Mouse (Mus musculus) midbrain, postnatal 0 days (tissue): ENCODE data around the gene Ccdc134. TPM values are rescaled to one million over a fixed set of nuclear protein-coding genes. Genes with fewer than 3 reads are reported as not detected.
A peak's percentile ranks its signal among the peaks of the same experiment; 100 is the strongest.

Experiments used
- ATAC-seq: fragments of 200-750 bp; cut with Nextera tagmentation; 2 replicates; pipeline ENCODE4 v1.8.0; 2017; ENCODE audit warnings: moderate number of reproducible peaks, mild to moderate bottlenecking, moderate TSS enrichment, moderate library complexity; ENCODE audit not compliant: low FRiP score
- DNase-seq: peaks from one replicate; pipeline ENCODE4 v3.0.0-alpha.2; 2015; ENCODE audit warnings: low spot score
- H3K27ac ChIP-seq: fragments of 300-500 bp; sonication (generic); 2 replicates; pipeline ENCODE4 v1.5.1; 2014; ENCODE audit warnings: low read depth, mild to moderate bottlenecking, low read length, mixed read lengths
- H3K27me3 ChIP-seq: fragments of 300-500 bp; sonication (generic); 2 replicates; pipeline ENCODE4 v1.6.1; 2014; ENCODE audit warnings: low read length, control low read depth, mixed read lengths; ENCODE audit not compliant: insufficient read depth
- H3K36me3 ChIP-seq: fragments of 300-500 bp; sonication (generic); 2 replicates; pipeline ENCODE4 v1.6.1; 2014; ENCODE audit warnings: low read length, control low read depth, mixed read lengths; ENCODE audit not compliant: insufficient read depth
- H3K4me1 ChIP-seq: fragments of 300-500 bp; sonication (generic); 2 replicates; pipeline ENCODE4 v1.6.1; 2014; ENCODE audit warnings: mild to moderate bottlenecking, control low read depth, antibody characterized with exemption, low read length, mixed read lengths; ENCODE audit not compliant: insufficient read depth
- H3K4me2 ChIP-seq: fragments of 300-500 bp; sonication (generic); 2 replicates; pipeline ENCODE4 v1.6.1; 2014; ENCODE audit warnings: low read depth, mild to moderate bottlenecking, low read length, mixed read lengths; ENCODE audit not compliant: poor library complexity, severe bottlenecking
- H3K4me3 ChIP-seq: fragments of 300-500 bp; sonication (generic); 2 replicates; pipeline ENCODE4 v1.5.1; 2014; ENCODE audit warnings: low read depth, mild to moderate bottlenecking, low read length, moderate library complexity
- H3K9ac ChIP-seq: fragments of 300-500 bp; sonication (generic); replicated peaks from 2 replicates; pipeline ENCODE4 v1.6.1; 2014; ENCODE audit warnings: mild to moderate bottlenecking, low read length, moderate library complexity, mixed read lengths; ENCODE audit not compliant: poor library complexity, severe bottlenecking
- H3K9me3 ChIP-seq: fragments of 300-500 bp; sonication (generic); 2 replicates; pipeline ENCODE4 v1.6.1; 2016; ENCODE audit warnings: low read length, control low read depth
- CTCF ChIP-seq: IDR thresholded peaks from 2 replicates; pipeline ENCODE4 v1.5.1; 2016; ENCODE audit warnings: antibody characterized with exemption, mild to moderate bottlenecking
- WGBS: fragments of 180-500 bp; shearing (Covaris S2); extraction: QIAGEN DNeasy Blood & Tissue Kit; methylation state at CpG from one replicate; pipeline ENCODE4 v1.1.7; 2014; 5-methylcytosine and 5-hydroxymethylcytosine counted together
- polyA plus RNA-seq: library from polyadenylated mRNA; unstranded; fragments of >200 nt; fragmentation: Nextera tagmentation; extraction: Ambion mirVana; gene quantifications from 2 replicates; pipeline ENCODE4 v1.2.1, GENCODE M21; 2015
- total RNA-seq: library from RNA; depleted of rRNA; stranded (reverse); fragments of >200 nt; gene quantifications from 2 replicates; pipeline ENCODE4 v1.2.3, GENCODE M21; 2014; rRNA removed

The Ccdc134 gene
- total and polyA plus RNA-seq, 2 experiments from 2014 or later, result 6.9 to 8.7 TPM

- Histone ChIP-seq H3K36me3 (peaks cover 68% of the 10 kb centered on the region), H3K9me3 (no peaks in the 10 kb centered on the region), H3K27me3 (no peaks in the 10 kb centered on the region), H3K9ac (no peak overlapping the region), H3K4me3 (no peak overlapping the region), H3K4me1 (no peaks in the 10 kb centered on the region), H3K27ac (no peak overlapping the region), H3K4me2 (no peak overlapping the region)
- peak; percentile 28; the same call in 1 of the 2 replicates for TF ChIP-seq CTCF
- no peak for ATAC-seq
- WGBS, result 87% methylated on average over 4 of the region's 4 CpGs
- no peak for DNase-seq
Observed at GRCm38 (mm10) chr15:82187401-82187800, 59.7 kb downstream of the Ccdc134 start.

GRCm38 (mm10) chr15:82187924-82188323, 60.2 kb downstream of the Ccdc134 start:
- no peak for TF ChIP-seq CTCF
- Histone ChIP-seq H3K4me1 (no peaks in the 10 kb centered on the region), H3K9me3 (no peaks in the 10 kb centered on the region), H3K27ac (no peak overlapping the region), H3K4me2 (no peak overlapping the region), H3K9ac (no peak overlapping the region), H3K27me3 (no peaks in the 10 kb centered on the region), H3K36me3 (peaks cover 70% of the 10 kb centered on the region), H3K4me3 (no peak overlapping the region)
- no peak for DNase-seq
- WGBS, result 92% methylated on average over 1 of the region's 1 CpGs
- ATAC-seq, result no peak

- Histone ChIP-seq H3K4me2 (no peak overlapping the region), H3K27me3 (no peaks in the 10 kb centered on the region), H3K36me3 (peaks cover 70% of the 10 kb centered on the region), H3K4me3 (no peak overlapping the region), H3K9me3 (no peaks in the 10 kb centered on the region), H3K9ac (no peak overlapping the region), H3K27ac (no peak overlapping the region), H3K4me1 (no peaks in the 10 kb centered on the region)
- WGBS, result 90% methylated on average over 10 of the region's 10 CpGs
- TF ChIP-seq CTCF, result peak; percentile 67
- DNase-seq (peak; percentile 50), ATAC-seq (no peak)
Observed at GRCm38 (mm10) chr15:82188481-82189240, 60.9 kb downstream of the Ccdc134 start.

Other genes with a start within 250 kb of the Ccdc134 start
- 46.5 and 49.5 TPM in 2 replicates for gene Polr3h, start 201.7 kb upstream of the Ccdc134 start, total RNA-seq
- 77.0 and 80.3 TPM in 2 replicates for gene Polr3h, start 201.7 kb upstream of the Ccdc134 start, polyA plus RNA-seq
- 172 and 196 TPM in 2 replicates for gene Csdc2, start 191.2 kb upstream of the Ccdc134 start, total RNA-seq
- gene Csdc2, start 191.2 kb upstream of the Ccdc134 start, polyA plus RNA-seq, result 323 and 327 TPM in 2 replicates
- 157 and 172 TPM in 2 replicates for gene Pmm1, start 167.0 kb upstream of the Ccdc134 start, total RNA-seq
- 122 and 134 TPM in 2 replicates for gene Pmm1, start 167.0 kb upstream of the Ccdc134 start, polyA plus RNA-seq
- gene 1700029P11Rik, start 147.4 kb upstream of the Ccdc134 start, total RNA-seq, result not detected in 2 replicates
- gene 1700029P11Rik, start 147.4 kb upstream of the Ccdc134 start, polyA plus RNA-seq, result not detected in 2 replicates
- gene Xrcc6, start 140.1 kb upstream of the Ccdc134 start, total RNA-seq, result 25.6 and 28.3 TPM in 2 replicates
- 23.2 and 28.2 TPM in 2 replicates for gene Xrcc6, start 140.1 kb upstream of the Ccdc134 start, polyA plus RNA-seq
- gene Desi1, start 94.1 kb upstream of the Ccdc134 start, total RNA-seq, result 26.9 and 31.2 TPM in 2 replicates
- 43.9 and 45.7 TPM in 2 replicates for gene Desi1, start 94.1 kb upstream of the Ccdc134 start, polyA plus RNA-seq
- 174 and 179 TPM in 2 replicates for gene Snu13, start 80.3 kb upstream of the Ccdc134 start, total RNA-seq
- gene Snu13, start 80.3 kb upstream of the Ccdc134 start, polyA plus RNA-seq, result 242 and 274 TPM in 2 replicates
- 0.05 TPM in 1 of 2 replicates, not detected in the other for gene 4930407I10Rik, start 68.8 kb upstream of the Ccdc134 start, total RNA-seq
- not detected in 2 replicates for gene 4930407I10Rik, start 68.8 kb upstream of the Ccdc134 start, polyA plus RNA-seq
- not detected in 2 replicates for gene Mei1, start 57.9 kb upstream of the Ccdc134 start, total RNA-seq
- 0.12 and 0.16 TPM in 2 replicates for gene Mei1, start 57.9 kb upstream of the Ccdc134 start, polyA plus RNA-seq
- 204 and 245 TPM in 2 replicates for gene Srebf2, start 19.3 kb downstream of the Ccdc134 start, total RNA-seq
- gene Srebf2, start 19.3 kb downstream of the Ccdc134 start, polyA plus RNA-seq, result 141 and 150 TPM in 2 replicates
- gene Shisa8, start 84.9 kb downstream of the Ccdc134 start, total RNA-seq, result 6.5 and 7.6 TPM in 2 replicates
- gene Shisa8, start 84.9 kb downstream of the Ccdc134 start, polyA plus RNA-seq, result 1.6 and 2.2 TPM in 2 replicates
- 0.94 and 2.1 TPM in 2 replicates for gene Tnfrsf13c, start 96.4 kb downstream of the Ccdc134 start, total RNA-seq
- 0.18 and 0.27 TPM in 2 replicates for gene Tnfrsf13c, start 96.4 kb downstream of the Ccdc134 start, polyA plus RNA-seq
- 5.2 and 17.9 TPM in 2 replicates for gene Cenpm, start 116.8 kb downstream of the Ccdc134 start, total RNA-seq
- gene Cenpm, start 116.8 kb downstream of the Ccdc134 start, polyA plus RNA-seq, result 10.2 TPM in 2 replicates
- gene 1500009C09Rik, start 124.5 kb downstream of the Ccdc134 start, total RNA-seq, result 139 and 156 TPM in 2 replicates
- gene 1500009C09Rik, start 124.5 kb downstream of the Ccdc134 start, polyA plus RNA-seq, result 15.4 and 17.9 TPM in 2 replicates
- 480 and 506 TPM in 2 replicates for gene Sept3, start 147.0 kb downstream of the Ccdc134 start, total RNA-seq
- 369 and 404 TPM in 2 replicates for gene Sept3, start 147.0 kb downstream of the Ccdc134 start, polyA plus RNA-seq
- 0.60 and 0.99 TPM in 2 replicates for gene Wbp2nl, start 171.0 kb downstream of the Ccdc134 start, total RNA-seq
- 0.11 and 0.23 TPM in 2 replicates for gene Wbp2nl, start 171.0 kb downstream of the Ccdc134 start, polyA plus RNA-seq
- 36.6 and 38.0 TPM in 2 replicates for gene Naga, start 211.0 kb downstream of the Ccdc134 start, total RNA-seq
- gene Naga, start 211.0 kb downstream of the Ccdc134 start, polyA plus RNA-seq, result 25.0 and 30.8 TPM in 2 replicates
- gene Pheta2, start 211.0 kb downstream of the Ccdc134 start, total RNA-seq, result 0.28 and 1.5 TPM in 2 replicates
- gene Pheta2, start 211.0 kb downstream of the Ccdc134 start, polyA plus RNA-seq, result 0.82 and 0.88 TPM in 2 replicates
- 186 and 226 TPM in 2 replicates for gene Smdt1, start 211.0 kb downstream of the Ccdc134 start, total RNA-seq
- gene Smdt1, start 211.0 kb downstream of the Ccdc134 start, polyA plus RNA-seq, result 352 and 383 TPM in 2 replicates
- gene Ndufa6, start 226.4 kb downstream of the Ccdc134 start, total RNA-seq, result 241 and 287 TPM in 2 replicates
- gene Ndufa6, start 226.4 kb downstream of the Ccdc134 start, polyA plus RNA-seq, result 481 and 482 TPM in 2 replicates